Mouse (Mus musculus) kidney, embryonic 15.5 days (tissue): ENCODE measurements around the gene Gm12355. TPM values are rescaled to one million over a fixed set of nuclear protein-coding genes. Genes with fewer than 3 reads are reported as not detected.

Experiments
- ATAC-seq: fragments of 200-750 bp; cut with Nextera tagmentation; replicated peaks from 2 replicates; pipeline ENCODE4 v1.8.0; 2017; ENCODE audit warnings: moderate TSS enrichment; ENCODE audit not compliant: low FRiP score
- H3K27ac ChIP-seq: fragments of 300-500 bp; sonication (generic); 2 replicates; pipeline ENCODE4 v1.5.1; 2015; ENCODE audit warnings: mild to moderate bottlenecking, inconsistent platforms
- H3K27me3 ChIP-seq: fragments of 300-500 bp; sonication (generic); 2 replicates; pipeline ENCODE4 v1.6.1; 2015; ENCODE audit warnings: inconsistent platforms
- H3K36me3 ChIP-seq: fragments of 300-500 bp; sonication (generic); 2 replicates; pipeline ENCODE4 v1.6.1; 2015; ENCODE audit warnings: inconsistent platforms
- H3K4me1 ChIP-seq: fragments of 300-500 bp; sonication (generic); 2 replicates; pipeline ENCODE4 v1.6.1; 2015; ENCODE audit warnings: inconsistent platforms
- H3K4me2 ChIP-seq: fragments of 300-500 bp; sonication (generic); 2 replicates; pipeline ENCODE4 v1.6.1; 2015; ENCODE audit warnings: moderate library complexity, mild to moderate bottlenecking, inconsistent platforms
- H3K4me3 ChIP-seq: fragments of 300-500 bp; sonication (generic); replicated peaks from 2 replicates; pipeline ENCODE4 v1.5.1; 2015; ENCODE audit warnings: mild to moderate bottlenecking, inconsistent platforms
- H3K9ac ChIP-seq: fragments of 300-500 bp; sonication (generic); 2 replicates; pipeline ENCODE4 v1.6.1; 2015; ENCODE audit warnings: mild to moderate bottlenecking, inconsistent platforms
- H3K9me3 ChIP-seq: fragments of 300-500 bp; sonication (generic); replicated peaks from 2 replicates; pipeline ENCODE4 v1.6.1; 2016; ENCODE audit warnings: inconsistent platforms
- WGBS: fragments of 180-500 bp; shearing (Covaris S2); methylation state at CpG from one replicate; pipeline ENCODE4 v1.1.7; 2015; ENCODE audit warnings: mixed read lengths; 5-methylcytosine and 5-hydroxymethylcytosine counted together
- polyA plus RNA-seq: library from polyadenylated mRNA; unstranded; fragments of >200 nt; fragmentation: Nextera tagmentation; extraction: Ambion mirVana; gene quantifications from 2 replicates; pipeline ENCODE4 v1.2.1, GENCODE M21; 2015

The Gm12355 gene
- polyA plus RNA-seq, 1 experiment from 2014 or later = 1.5 TPM

DNA sequence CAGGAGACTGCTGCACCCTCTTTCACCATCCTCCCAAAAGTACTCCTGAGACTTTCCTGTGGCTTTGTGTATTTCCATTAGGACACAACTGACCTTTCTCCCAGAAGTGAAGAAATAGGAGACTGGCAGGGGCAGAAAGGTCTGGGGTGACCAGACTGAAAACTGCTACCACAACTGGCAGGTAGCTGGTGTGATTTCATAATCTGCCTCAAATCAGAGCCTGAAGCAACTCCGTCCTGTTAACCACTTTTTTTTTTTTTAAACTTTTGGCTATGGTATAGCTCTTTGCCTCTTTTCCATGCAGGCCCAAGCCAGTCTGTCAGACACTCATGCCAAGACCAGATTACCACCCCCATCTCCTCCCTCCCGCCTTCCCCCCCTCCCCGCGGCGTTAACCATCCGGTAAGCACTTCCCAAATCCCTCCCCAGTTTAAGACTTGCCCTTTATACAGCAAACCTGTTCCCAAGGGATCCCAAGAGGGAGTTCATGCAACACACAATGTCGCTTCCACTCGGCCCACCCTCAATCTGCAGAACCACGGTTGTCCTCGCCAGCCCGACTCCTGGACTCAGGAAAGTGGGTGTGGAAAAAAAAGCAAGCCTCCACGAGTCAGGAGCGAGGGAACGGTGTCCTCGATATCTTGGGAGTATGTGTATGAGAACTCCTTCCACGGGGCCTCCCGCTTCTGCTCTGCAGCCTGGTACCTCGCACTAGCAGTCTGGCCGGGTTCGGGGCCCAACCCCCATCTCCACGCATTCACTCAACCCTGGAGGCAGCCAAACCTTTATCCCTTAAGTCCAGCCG is 39.2 kb downstream of the Gm12355 start:
- Histone ChIP-seq H3K9ac (peak overlapping the region; percentile 87), H3K36me3 (peaks cover 23% of the 10 kb centered on the region), H3K4me1 (peaks cover 53% of the 10 kb centered on the region), H3K27me3 (peaks cover 4% of the 10 kb centered on the region), H3K9me3 (no peaks in the 10 kb centered on the region), H3K27ac (peak overlapping the region; percentile 87), H3K4me2 (peak overlapping the region; percentile 80), H3K4me3 (peak overlapping the region; percentile 86)
- 2% methylated on average over 22 of the region's 22 CpGs for WGBS
- peak; percentile 28 for ATAC-seq

DNA sequence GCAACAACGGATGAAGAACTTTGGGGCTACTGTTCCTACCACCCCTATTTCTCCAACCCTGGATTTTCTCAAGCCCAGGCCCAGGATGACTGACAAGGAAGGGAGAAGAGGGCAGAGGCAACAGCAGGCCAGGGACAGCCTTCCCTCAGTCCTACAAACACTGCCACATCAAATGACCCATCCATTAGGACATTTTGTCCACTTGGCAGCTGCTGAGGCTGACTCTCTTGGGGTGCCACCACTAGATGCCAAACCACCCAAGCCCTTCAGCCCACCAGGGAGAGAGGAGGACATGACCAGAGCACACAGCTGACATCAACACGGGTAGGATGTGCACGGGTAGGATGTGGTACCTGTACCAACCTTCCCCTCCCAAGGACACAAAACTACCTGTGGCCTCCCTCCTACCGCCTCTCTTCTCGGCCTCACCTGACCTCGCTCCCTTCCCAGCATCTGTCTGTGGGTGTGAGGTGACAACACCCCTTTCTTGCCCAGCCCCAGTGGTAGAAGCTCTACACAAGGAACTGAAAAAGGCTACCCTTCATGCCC is 40.8 kb downstream of the Gm12355 start:
- H3K9me3 ChIP-seq = no peaks in the 10 kb centered on the region
- WGBS = 92% methylated on average over 6 of the region's 6 CpGs

DNA sequence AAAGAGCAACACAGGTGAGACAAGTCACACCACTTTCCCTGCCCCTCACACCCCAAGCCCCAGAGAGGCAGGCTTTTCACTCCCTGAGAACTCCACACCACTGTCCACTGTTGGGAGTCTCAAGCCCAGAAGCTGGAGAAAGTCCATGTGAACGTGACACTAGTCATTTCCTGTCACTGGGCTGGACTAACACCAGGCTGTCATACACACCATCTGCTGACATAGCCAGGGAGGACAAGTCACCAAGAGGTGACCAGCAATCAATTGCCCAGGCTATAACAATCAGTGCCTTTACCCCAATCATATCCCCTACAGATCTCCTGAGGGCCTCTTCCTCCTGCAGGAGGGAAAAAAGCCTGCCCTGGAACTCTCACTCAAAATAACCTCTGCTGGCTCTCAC is 41.3 kb downstream of the Gm12355 start:
- WGBS = 37% methylated on average over 1 of the region's 1 CpGs
- no peaks in the 10 kb centered on the region for H3K9me3 ChIP-seq
- peaks cover 43% of the 10 kb centered on the region for H3K4me1 ChIP-seq

More for the DNA sequence above, 40.8 kb downstream of the Gm12355 start:
- Histone ChIP-seq H3K4me3 (no peak overlapping the region), H3K9ac (no peak overlapping the region; the same call in 1 of the 2 replicates), H3K27me3 (no peaks in the 10 kb centered on the region), H3K36me3 (peaks cover 32% of the 10 kb centered on the region), H3K4me2 (0 out of 2 replicates have a peak overlapping the region, but pooled peaks have one; percentile 80), H3K27ac (no peak overlapping the region), H3K4me1 (peaks cover 46% of the 10 kb centered on the region)
- ATAC-seq = no peak

GRCm38 (mm10) chr11:98583571-98583970 is 41.9 kb downstream of the Gm12355 start:
- no peak overlapping the region for H3K4me3 ChIP-seq
- no peak overlapping the region for H3K4me2 ChIP-seq
- no peaks in the 10 kb centered on the region for H3K27me3 ChIP-seq
- peaks cover 37% of the 10 kb centered on the region for H3K4me1 ChIP-seq
- 48% methylated on average over 3 of the region's 3 CpGs for WGBS
- no peak overlapping the region for H3K27ac ChIP-seq
- no peak overlapping the region for H3K9ac ChIP-seq
- no peak for ATAC-seq
- H3K36me3 ChIP-seq = peaks cover 32% of the 10 kb centered on the region
- H3K9me3 ChIP-seq = no peaks in the 10 kb centered on the region

More for the DNA sequence above, 41.3 kb downstream of the Gm12355 start:
- ATAC-seq = no peak
- H3K4me2 ChIP-seq = no peak overlapping the region
- H3K9ac ChIP-seq = no peak overlapping the region
- no peaks in the 10 kb centered on the region for H3K27me3 ChIP-seq
- H3K36me3 ChIP-seq = peaks cover 32% of the 10 kb centered on the region
- H3K4me3 ChIP-seq = no peak overlapping the region
- no peak overlapping the region for H3K27ac ChIP-seq

DNA sequence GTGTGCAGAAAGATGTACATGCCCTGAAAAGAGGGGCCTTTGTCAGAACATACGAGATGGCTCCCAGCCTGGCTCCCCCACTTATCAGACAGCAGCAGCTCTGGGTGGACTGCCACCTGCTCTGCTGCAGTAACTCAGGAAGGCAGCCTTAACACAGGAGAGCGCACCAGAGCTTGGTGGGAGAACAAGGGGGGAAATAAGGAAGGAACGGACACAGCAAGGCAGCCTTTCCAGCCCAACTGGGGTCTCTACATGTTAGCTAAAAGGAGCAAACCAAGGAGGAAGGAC is 42.3 kb downstream of the Gm12355 start:
- Histone ChIP-seq H3K9ac (no peak overlapping the region), H3K36me3 (peaks cover 32% of the 10 kb centered on the region), H3K9me3 (no peaks in the 10 kb centered on the region), H3K27ac (no peak overlapping the region), H3K27me3 (no peaks in the 10 kb centered on the region), H3K4me1 (peaks cover 34% of the 10 kb centered on the region), H3K4me3 (no peak overlapping the region), H3K4me2 (no peak overlapping the region)
- WGBS = 87% methylated on average over 3 of the region's 3 CpGs
- ATAC-seq = no peak

DNA sequence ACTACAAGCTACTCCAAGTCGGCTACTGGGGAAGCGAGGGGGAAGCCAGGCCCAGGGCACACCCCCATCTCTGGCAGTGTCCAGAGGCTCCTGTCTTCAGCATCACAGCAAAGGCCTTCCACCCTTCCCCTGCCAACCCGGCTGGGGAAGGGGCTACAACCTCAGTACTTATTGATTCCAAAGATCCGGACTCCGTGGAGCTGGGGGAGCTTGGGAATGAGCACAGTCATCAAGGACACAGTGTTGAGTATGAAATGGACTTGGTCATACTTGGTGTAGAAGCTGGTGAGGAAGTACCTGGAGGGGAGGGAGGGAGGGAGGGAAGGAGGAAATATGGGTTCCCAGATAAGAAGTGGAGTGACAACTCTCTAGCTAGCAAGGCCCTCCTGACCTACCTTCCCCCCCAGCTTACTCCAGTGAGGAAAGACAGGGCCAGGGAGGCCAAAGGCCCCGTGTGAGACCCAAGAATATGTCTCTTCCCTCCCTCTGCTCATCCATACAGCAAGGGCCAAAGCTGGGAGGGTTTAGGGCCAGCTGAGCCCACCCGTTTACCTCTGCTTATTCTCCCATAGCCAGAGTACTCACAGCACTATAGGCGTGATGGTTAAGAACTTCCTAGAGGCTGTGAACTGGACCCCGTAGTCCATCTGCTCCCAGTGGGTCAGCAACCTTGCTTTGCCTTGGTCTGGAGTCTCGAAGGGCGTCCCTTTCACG is 42.8 kb downstream of the Gm12355 start:
- ATAC-seq = no peak
- no peak overlapping the region for H3K27ac ChIP-seq
- H3K36me3 ChIP-seq = peaks cover 32% of the 10 kb centered on the region
- H3K4me3 ChIP-seq = no peak overlapping the region
- 89% methylated on average over 12 of the region's 12 CpGs for WGBS
- H3K27me3 ChIP-seq = no peaks in the 10 kb centered on the region
- H3K4me2 ChIP-seq = no peak overlapping the region
- H3K9me3 ChIP-seq = no peaks in the 10 kb centered on the region
- peaks cover 29% of the 10 kb centered on the region for H3K4me1 ChIP-seq
- H3K9ac ChIP-seq = no peak overlapping the region

- WGBS = 83% methylated on average over 8 of the region's 8 CpGs
- no peaks in the 10 kb centered on the region for H3K27me3 ChIP-seq
- peaks cover 24% of the 10 kb centered on the region for H3K4me1 ChIP-seq
- no peak overlapping the region for H3K4me3 ChIP-seq
- no peak overlapping the region for H3K4me2 ChIP-seq
- ATAC-seq = no peak
- H3K36me3 ChIP-seq = peaks cover 32% of the 10 kb centered on the region
- no peaks in the 10 kb centered on the region for H3K9me3 ChIP-seq
- H3K27ac ChIP-seq = no peak overlapping the region
- no peak overlapping the region for H3K9ac ChIP-seq
These were observed 43.5 kb downstream of the Gm12355 start for GRCm38 (mm10) chr11:98582030-98582388.

- no peak for ATAC-seq
- H3K27ac ChIP-seq = no peak overlapping the region
- peaks cover 23% of the 10 kb centered on the region for H3K4me1 ChIP-seq
- H3K27me3 ChIP-seq = no peaks in the 10 kb centered on the region
- no peak overlapping the region for H3K4me3 ChIP-seq
- H3K4me2 ChIP-seq = no peak overlapping the region
- 69% methylated on average over 17 of the region's 17 CpGs for WGBS
- peaks cover 32% of the 10 kb centered on the region for H3K36me3 ChIP-seq
- H3K9me3 ChIP-seq = no peaks in the 10 kb centered on the region
- no peak overlapping the region for H3K9ac ChIP-seq
These were observed 44.0 kb downstream of the Gm12355 start for GRCm38 (mm10) chr11:98581286-98582029.

DNA sequence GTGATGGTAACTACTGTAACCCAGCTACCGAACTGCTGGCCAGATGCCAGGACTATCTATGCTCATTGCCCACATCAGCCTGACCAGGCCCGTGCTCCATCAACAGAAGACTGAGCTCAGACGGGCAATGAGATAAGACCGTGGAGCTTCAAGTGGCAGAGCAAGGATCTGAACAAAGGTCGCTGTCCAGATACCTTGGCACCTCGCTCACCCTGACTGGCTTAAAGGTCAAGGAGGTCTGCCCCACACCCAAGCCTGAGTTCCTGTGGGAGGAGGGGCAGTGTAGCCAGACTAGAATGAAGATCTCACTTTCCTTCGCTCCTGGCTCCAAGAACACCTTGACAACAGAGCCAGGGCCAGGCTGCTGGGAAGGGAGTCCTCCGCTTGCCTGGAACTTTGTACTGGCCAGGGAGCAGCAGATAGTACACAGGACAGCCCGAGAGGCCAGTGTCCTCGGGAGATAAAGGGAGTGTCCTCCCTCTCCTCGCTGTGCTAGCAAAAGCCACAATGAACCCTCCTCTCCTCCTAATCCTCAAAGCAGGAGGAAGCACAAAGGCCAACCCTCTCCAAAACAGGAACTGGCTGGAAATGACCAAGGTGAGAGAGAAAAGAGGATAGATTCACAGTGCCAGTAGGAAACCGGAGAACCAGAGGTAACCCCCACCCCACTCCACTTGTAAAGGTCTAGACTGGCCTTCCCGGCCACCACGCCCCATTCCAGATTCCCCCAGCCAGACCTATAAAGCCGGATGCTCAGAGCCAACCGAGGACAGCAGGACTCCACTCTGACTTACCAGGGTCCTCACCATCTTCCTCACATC is 45.0 kb downstream of the Gm12355 start:
- ATAC-seq = peak; percentile 54; the same call in 1 of the 2 replicates
- H3K9ac ChIP-seq = no peak overlapping the region
- WGBS = 72% methylated on average over 16 of the region's 16 CpGs
- H3K4me3 ChIP-seq = no peak overlapping the region
- peaks cover 32% of the 10 kb centered on the region for H3K36me3 ChIP-seq
- H3K27me3 ChIP-seq = no peaks in the 10 kb centered on the region
- H3K27ac ChIP-seq = no peak overlapping the region
- H3K4me1 ChIP-seq = peaks cover 13% of the 10 kb centered on the region
- H3K9me3 ChIP-seq = no peaks in the 10 kb centered on the region
- no peak overlapping the region for H3K4me2 ChIP-seq

DNA sequence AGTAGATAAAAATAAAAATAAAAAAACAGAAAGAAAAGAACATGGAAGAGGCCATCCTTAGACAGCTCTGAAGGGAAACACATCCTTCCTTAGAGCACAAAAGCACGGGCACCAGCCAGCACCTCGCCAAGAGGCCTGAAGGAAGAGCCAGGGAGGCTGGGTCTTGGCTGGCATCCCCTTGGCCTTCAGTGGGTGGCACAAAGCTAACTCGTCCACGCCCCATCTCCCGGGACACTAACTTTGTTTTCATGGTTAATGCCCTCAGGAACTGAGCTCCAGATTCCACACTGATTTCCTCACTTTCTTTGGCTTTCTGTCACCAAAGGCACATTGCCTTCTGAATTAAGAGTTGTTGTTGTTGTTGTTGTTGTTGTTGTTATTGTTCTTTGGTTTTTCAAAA is 47.7 kb downstream of the Gm12355 start:
- WGBS = 89% methylated on average over 5 of the region's 5 CpGs
- Histone ChIP-seq H3K9me3 (no peaks in the 10 kb centered on the region), H3K4me2 (no peak overlapping the region), H3K27ac (no peak overlapping the region), H3K9ac (no peak overlapping the region), H3K4me1 (no peaks in the 10 kb centered on the region), H3K27me3 (no peaks in the 10 kb centered on the region), H3K36me3 (peaks cover 24% of the 10 kb centered on the region), H3K4me3 (no peak overlapping the region)
- no peak for ATAC-seq
